Mouse (Mus musculus): Measurements from ENCODE around the gene Polrmt. TPM values are rescaled to one million over a fixed set of nuclear protein-coding genes. Genes with fewer than 3 reads are reported as not detected.

Polrmt gene
- total RNA-seq, 2 experiments from 2014 or later, result 50.1 to 52.6 TPM

GRCm38 (mm10) chr10:79686219-79686618, 60.2 kb downstream of the Polrmt start:
- no peak for DNase-seq

Other genes with a start within 250 kb of the Polrmt start
- gene Plpp2, start 212.8 kb downstream of the Polrmt start, total RNA-seq (2021), result 1 to 10 TPM; 5.3 to 5.9 TPM
- 10 to 100 TPM; 54.0 to 60.9 TPM for gene Mier2, start 191.4 kb downstream of the Polrmt start, total RNA-seq (2021)
- under 1 TPM in 1 of 2 experiments, not detected in 1; 0.60 TPM for gene Theg, start 159.2 kb downstream of the Polrmt start, total RNA-seq (2021)
- gene C2cd4c, start 132.6 kb downstream of the Polrmt start, total RNA-seq (2021), result 10 to 100 TPM; 14.6 to 14.8 TPM
- 10 to 100 TPM; 44.0 to 44.8 TPM for gene Shc2, start 108.7 kb downstream of the Polrmt start, total RNA-seq (2021)
- under 1 TPM in 1 of 2 experiments, not detected in 1; 0.61 TPM for gene Odf3l2, start 100.8 kb downstream of the Polrmt start, total RNA-seq (2021)
- gene Madcam1, start 82.0 kb downstream of the Polrmt start, total RNA-seq (2021), result not detected
- gene Tpgs1, start 77.2 kb downstream of the Polrmt start, total RNA-seq (2021), result 10 to 100 TPM; 64.6 to 68.3 TPM
- 10 to 100 TPM; 67.0 to 70.2 TPM for gene Cdc34, start 64.4 kb downstream of the Polrmt start, total RNA-seq (2021)
- gene Gzmm, start 57.6 kb downstream of the Polrmt start, total RNA-seq (2021), result 1 to 10 TPM; 2.4 to 2.5 TPM
- gene Bsg, start 42.1 kb downstream of the Polrmt start, total RNA-seq (2021), result 100 to 1,000 TPM; 555 to 610 TPM
- gene Hcn2, start 29.9 kb downstream of the Polrmt start, total RNA-seq (2021), result 100 to 1,000 TPM; 106 to 118 TPM
- gene Fgf22, start 8.5 kb upstream of the Polrmt start, total RNA-seq (2021), result 1 to 10 TPM; 1.1 to 1.3 TPM
- 10 to 100 TPM; 81.4 to 82.9 TPM for gene Rnf126, start 20.4 kb upstream of the Polrmt start, total RNA-seq (2021)
- 1 to 10 TPM; 1.3 to 1.8 TPM for gene Fstl3, start 30.7 kb upstream of the Polrmt start, total RNA-seq (2021)
- gene Prss57, start 44.4 kb upstream of the Polrmt start, total RNA-seq (2021), result under 1 TPM; 0.47 to 0.73 TPM
- 100 to 1,000 TPM; 262 to 290 TPM for gene Palm, start 47.0 kb upstream of the Polrmt start, total RNA-seq (2021)
- 1 to 10 TPM in 1 of 2 experiments, under 1 TPM in 1; 0.82 to 1.4 TPM for gene Misp, start 74.4 kb upstream of the Polrmt start, total RNA-seq (2021)
- gene Ptbp1, start 107.8 kb upstream of the Polrmt start, total RNA-seq (2021), result 10 to 100 TPM; 43.1 to 52.6 TPM
- 1 to 10 TPM in 1 of 2 experiments, not detected in 1; 1.0 TPM for gene Prtn3, start 127.9 kb upstream of the Polrmt start, total RNA-seq (2021)
- 10 to 100 TPM; 28.4 to 28.7 TPM for gene Plppr3, start 128.1 kb upstream of the Polrmt start, total RNA-seq (2021)
- gene Elane, start 139.7 kb upstream of the Polrmt start, total RNA-seq (2021), result not detected
- gene Cfd, start 144.3 kb upstream of the Polrmt start, total RNA-seq (2021), result not detected
- gene Med16, start 162.3 kb upstream of the Polrmt start, total RNA-seq (2021), result 10 to 100 TPM; 53.0 to 54.1 TPM
- gene Gm26602, start 164.3 kb upstream of the Polrmt start, total RNA-seq (2021), result not detected
- 1 to 10 TPM; 6.4 to 6.8 TPM for gene Kiss1r, start 170.4 kb upstream of the Polrmt start, total RNA-seq (2021)
- gene R3hdm4, start 174.6 kb upstream of the Polrmt start, total RNA-seq (2021), result 100 to 1,000 TPM; 397 to 399 TPM
- 1 to 10 TPM; 4.8 to 5.1 TPM for gene Arid3a, start 180.5 kb upstream of the Polrmt start, total RNA-seq (2021)
- gene Wdr18, start 213.6 kb upstream of the Polrmt start, total RNA-seq (2021), result 10 to 100 TPM; 43.2 to 48.2 TPM
- under 1 TPM; 0.10 TPM for gene Grin3b, start 224.1 kb upstream of the Polrmt start, total RNA-seq (2021)
- 100 to 1,000 TPM; 117 to 124 TPM for gene Tmem259, start 237.7 kb upstream of the Polrmt start, total RNA-seq (2021)
- gene Cnn2, start 242.0 kb upstream of the Polrmt start, total RNA-seq (2021), result 1 to 10 TPM; 5.5 to 6.6 TPM
- gene Abca7, start 249.9 kb upstream of the Polrmt start, total RNA-seq (2021), result 10 to 100 TPM; 10.9 to 11.0 TPM

Data from layer of hippocampus, postnatal 36 days (tissue).